Mouse (Mus musculus) limb, embryonic 14.5 days (tissue): ENCODE data around the gene Eif2d. TPM values are rescaled to one million over a fixed set of nuclear protein-coding genes. Genes with fewer than 3 reads are reported as not detected.

Source experiments
- ATAC-seq: fragments of 200-750 bp; cut with Nextera tagmentation; 2 replicates; pipeline ENCODE4 v1.8.0; 2017; ENCODE audit warnings: low read depth, moderate number of reproducible peaks, moderate TSS enrichment; ENCODE audit not compliant: low FRiP score
- DNase-seq: peaks from one replicate; pipeline ENCODE4 v3.0.0-alpha.2; 2015; ENCODE audit warnings: low spot score
- H3K27ac ChIP-seq: fragments of 300-500 bp; sonication (generic); replicated peaks from 2 replicates; pipeline ENCODE4 v1.5.1; 2014; ENCODE audit warnings: low read depth, mild to moderate bottlenecking, low read length, moderate library complexity, mixed read lengths
- H3K27me3 ChIP-seq: fragments of 300-500 bp; sonication (generic); 2 replicates; pipeline ENCODE4 v1.6.1; 2014; ENCODE audit warnings: low read length, mixed read lengths; ENCODE audit not compliant: control insufficient read depth, insufficient read depth
- H3K36me3 ChIP-seq: fragments of 300-500 bp; sonication (generic); 2 replicates; pipeline ENCODE4 v1.6.1; 2014; ENCODE audit warnings: mild to moderate bottlenecking, low read length, moderate library complexity, mixed read lengths; ENCODE audit not compliant: control insufficient read depth, insufficient read depth
- H3K4me1 ChIP-seq: fragments of 300-500 bp; sonication (generic); 2 replicates; pipeline ENCODE4 v1.6.1; 2014; ENCODE audit warnings: antibody characterized with exemption, low read length, mixed read lengths; ENCODE audit not compliant: control insufficient read depth, insufficient read depth
- H3K4me2 ChIP-seq: fragments of 300-500 bp; sonication (generic); replicated peaks from 2 replicates; pipeline ENCODE4 v1.6.1; 2014; ENCODE audit warnings: low read depth, mild to moderate bottlenecking, low read length, moderate library complexity; ENCODE audit not compliant: severe bottlenecking
- H3K4me3 ChIP-seq: fragments of 300-500 bp; sonication (generic); replicated peaks from 2 replicates; pipeline ENCODE4 v1.5.1; 2014; ENCODE audit warnings: low read length
- H3K9ac ChIP-seq: fragments of 300-500 bp; sonication (generic); 2 replicates; pipeline ENCODE4 v1.6.1; 2014; ENCODE audit warnings: mild to moderate bottlenecking, low read depth, low read length, moderate library complexity; ENCODE audit not compliant: severe bottlenecking
- H3K9me3 ChIP-seq: fragments of 300-500 bp; sonication (generic); 2 replicates; pipeline ENCODE4 v1.6.1; 2016; ENCODE audit warnings: low read length; ENCODE audit not compliant: control insufficient read depth
- POLR2A ChIP-seq: fragments of 200-500 bp; IDR thresholded peaks from 2 replicates; pipeline ENCODE4 v1.8.0; 2012; ENCODE audit warnings: inconsistent platforms, mild to moderate bottlenecking, moderate library complexity, borderline replicate concordance; ENCODE audit not compliant: insufficient read depth, insufficient read length; ENCODE audit errors: extremely low read depth
- WGBS: fragments of 180-500 bp; shearing (Covaris S2); extraction: QIAGEN DNeasy Blood & Tissue Kit; methylation state at CpG from one replicate; pipeline ENCODE4 v1.1.7; 2014; 5-methylcytosine and 5-hydroxymethylcytosine counted together
- polyA plus RNA-seq, 2 experiments: library from polyadenylated mRNA; depleted of rRNA in 1 of 2; stranded (reverse) in 1 of 2; unstranded in 1 of 2; fragments of >200 nt; fragmentation: Nextera tagmentation in 1 of 2; extraction: Ambion mirVana in 1 of 2; gene quantifications; 2 replicates each; pipeline versions ENCODE4 v1.2.1 to v1.2.3; 2012 to 2014

Eif2d gene
- polyA plus RNA-seq, 2 experiments: 59.8 to 61.9 TPM

DNA sequence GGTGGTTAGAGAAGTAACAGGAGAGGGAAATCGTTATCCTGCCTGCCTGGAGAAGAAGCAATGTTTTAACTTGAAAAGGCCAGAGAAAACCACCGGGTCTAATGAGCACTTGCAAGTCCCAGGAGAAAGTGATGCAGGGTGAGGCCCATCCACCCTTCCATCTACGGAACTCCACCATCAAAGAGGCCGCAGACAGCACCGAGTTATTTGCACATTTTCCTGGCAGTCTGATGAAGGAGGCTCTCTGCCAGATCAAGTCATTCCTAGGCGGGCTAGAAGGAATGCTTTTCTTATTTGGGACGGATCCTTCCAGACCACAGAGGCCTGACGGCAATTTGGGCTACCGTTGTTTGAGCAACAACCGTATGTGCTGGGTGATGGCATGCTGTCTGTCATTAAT, 47.6 kb downstream of the Eif2d start:
- H3K36me3 ChIP-seq: no peaks in the 10 kb centered on the region
- H3K4me3 ChIP-seq: no peak overlapping the region
- H3K27ac ChIP-seq: no peak overlapping the region
- 32% methylated on average over 10 of the region's 10 CpGs for WGBS
- H3K4me2 ChIP-seq: no peak overlapping the region
- H3K9me3 ChIP-seq: no peaks in the 10 kb centered on the region
- TF ChIP-seq POLR2A: no peak
- H3K9ac ChIP-seq: no peak overlapping the region
- ATAC-seq: peak; percentile 27; the same call in 1 of the 2 replicates
- H3K27me3 ChIP-seq: no peaks in the 10 kb centered on the region
- peaks cover 24% of the 10 kb centered on the region for H3K4me1 ChIP-seq
- DNase-seq: peak; percentile 37

DNA sequence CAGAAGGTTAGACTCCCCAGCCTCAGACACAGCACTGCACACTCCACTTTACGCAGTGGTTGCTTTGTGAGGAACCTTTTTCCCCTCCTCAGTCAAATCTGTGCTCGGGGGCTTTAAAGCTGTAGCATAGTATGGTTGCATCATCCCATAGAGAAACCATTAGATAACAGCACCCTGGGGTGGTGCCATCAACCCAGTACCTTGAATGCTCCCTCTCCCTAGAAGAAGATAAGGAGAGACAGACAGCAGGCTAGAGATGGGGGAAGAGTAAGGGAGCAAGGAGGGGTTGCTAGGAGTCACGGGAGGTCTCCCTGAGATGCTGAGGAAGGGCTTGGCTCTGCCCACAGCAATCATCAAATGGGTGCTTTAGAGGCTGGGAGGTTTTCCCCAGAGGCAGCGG, 48.4 kb downstream of the Eif2d start:
- 91% methylated on average over 4 of the region's 4 CpGs for WGBS
- H3K4me1 ChIP-seq: peaks cover 24% of the 10 kb centered on the region

DNA sequence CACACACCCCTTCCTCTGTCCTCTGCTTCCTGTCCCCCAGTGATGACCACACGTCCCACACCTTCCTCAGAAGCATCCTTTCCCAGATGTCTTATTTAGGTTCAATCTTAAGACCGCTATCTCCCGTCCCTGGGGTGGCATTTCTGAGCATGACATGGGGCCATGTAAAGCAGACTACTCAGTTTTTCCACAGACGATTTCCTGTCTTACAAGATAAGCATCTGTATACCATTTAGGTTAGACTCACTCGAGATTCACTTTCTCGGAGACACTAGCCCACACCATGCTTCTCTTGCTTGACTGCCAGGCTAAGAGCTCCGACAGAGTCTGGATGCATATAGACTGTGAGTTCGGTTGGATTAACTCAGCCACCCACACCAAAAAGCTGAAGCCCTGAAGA, 51.5 kb downstream of the Eif2d start:
- Histone ChIP-seq H3K4me1 (peaks cover 10% of the 10 kb centered on the region), H3K4me3 (no peak overlapping the region), H3K36me3 (no peaks in the 10 kb centered on the region), H3K9me3 (no peaks in the 10 kb centered on the region), H3K27me3 (no peaks in the 10 kb centered on the region), H3K27ac (no peak overlapping the region), H3K9ac (no peak overlapping the region), H3K4me2 (no peak overlapping the region)
- WGBS: 74% methylated on average over 8 of the region's 8 CpGs
- DNase-seq (no peak), ATAC-seq (no peak)
- no peak for TF ChIP-seq POLR2A

More for the DNA sequence above, 48.4 kb downstream of the Eif2d start:
- Histone ChIP-seq H3K36me3 (no peaks in the 10 kb centered on the region), H3K27me3 (no peaks in the 10 kb centered on the region), H3K27ac (no peak overlapping the region), H3K9me3 (no peaks in the 10 kb centered on the region), H3K4me3 (no peak overlapping the region), H3K4me2 (no peak overlapping the region), H3K9ac (no peak overlapping the region)
- TF ChIP-seq POLR2A: no peak
- no peak for DNase-seq
- ATAC-seq: no peak

DNA sequence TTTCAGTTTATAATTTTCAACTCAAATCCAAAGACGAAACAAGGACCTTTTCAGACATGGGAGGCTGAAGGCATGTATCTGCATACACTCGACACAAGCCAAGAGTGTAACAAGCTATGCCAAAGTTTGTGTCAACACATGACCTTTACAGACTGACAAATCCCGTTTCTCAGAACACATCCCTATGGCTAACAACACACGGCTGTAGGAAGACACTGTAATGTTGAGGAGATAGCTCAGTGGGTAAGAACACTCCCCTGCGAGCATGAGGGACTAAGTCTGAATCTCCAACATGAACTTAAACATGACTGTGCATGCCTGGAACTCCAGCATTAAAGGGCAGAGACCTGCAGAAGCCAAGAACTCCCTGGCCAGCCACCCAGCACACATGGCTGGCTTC, 53.4 kb downstream of the Eif2d start:
- no peak overlapping the region for H3K27ac ChIP-seq
- H3K4me2 ChIP-seq: no peak overlapping the region
- DNase-seq: no peak
- no peaks in the 10 kb centered on the region for H3K27me3 ChIP-seq
- H3K4me3 ChIP-seq: no peak overlapping the region
- H3K9ac ChIP-seq: no peak overlapping the region
- TF ChIP-seq POLR2A: no peak
- no peak for ATAC-seq
- no peaks in the 10 kb centered on the region for H3K4me1 ChIP-seq
- H3K36me3 ChIP-seq: no peaks in the 10 kb centered on the region
- 86% methylated on average over 5 of the region's 5 CpGs for WGBS
- H3K9me3 ChIP-seq: no peaks in the 10 kb centered on the region

DNA sequence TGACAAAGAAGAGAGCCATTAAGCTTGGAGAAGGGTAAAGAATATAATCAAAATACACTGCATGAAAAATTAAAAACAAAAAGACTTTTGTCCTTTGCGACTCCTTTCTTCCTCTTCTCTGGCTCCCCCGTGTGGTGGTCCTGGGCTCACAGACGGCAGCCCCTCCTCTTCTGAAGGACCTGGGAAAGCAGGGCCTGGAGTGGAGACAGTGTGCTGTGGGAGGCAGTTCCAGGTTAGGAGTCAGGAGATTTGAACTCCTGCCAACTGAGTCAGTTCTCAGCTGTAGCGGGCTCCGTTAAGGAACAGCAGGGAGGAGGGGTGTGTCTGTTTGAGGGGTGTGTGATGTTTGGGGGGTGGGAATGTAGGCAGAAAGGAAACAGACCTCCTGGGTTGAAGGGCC, 54.5 kb downstream of the Eif2d start:
- 1% methylated on average over 5 of the region's 5 CpGs for WGBS
- no peak overlapping the region for H3K9ac ChIP-seq
- no peaks in the 10 kb centered on the region for H3K4me1 ChIP-seq
- no peak overlapping the region for H3K27ac ChIP-seq
- DNase-seq (peak; percentile 64), ATAC-seq (peak; percentile 73; the same call in 1 of the 2 replicates)
- TF ChIP-seq POLR2A: no peak
- no peaks in the 10 kb centered on the region for H3K27me3 ChIP-seq
- no peaks in the 10 kb centered on the region for H3K9me3 ChIP-seq
- H3K4me3 ChIP-seq: no peak overlapping the region
- H3K36me3 ChIP-seq: no peaks in the 10 kb centered on the region
- H3K4me2 ChIP-seq: no peak overlapping the region

DNA sequence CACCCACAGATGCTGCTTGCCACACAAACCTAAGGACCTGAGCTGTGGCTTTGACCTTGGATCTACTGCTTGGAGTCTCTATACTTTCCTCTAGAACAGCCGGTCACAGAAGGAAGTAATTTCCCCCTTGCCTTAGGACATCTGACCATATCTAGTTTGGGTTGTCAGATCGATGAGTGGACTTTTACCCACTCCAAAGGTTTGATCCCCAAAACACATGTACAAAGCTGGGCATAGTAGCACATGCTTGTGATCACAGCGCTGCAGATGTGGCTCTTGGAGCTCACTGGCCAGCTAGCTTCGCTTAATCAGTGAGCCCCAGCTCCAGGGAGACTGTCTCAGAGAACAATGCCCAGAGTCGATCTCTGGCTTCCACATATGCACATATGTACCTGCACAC, 55.1 kb downstream of the Eif2d start:
- H3K4me1 ChIP-seq: peaks cover 2% of the 10 kb centered on the region
- no peak overlapping the region for H3K4me3 ChIP-seq
- H3K27me3 ChIP-seq: no peaks in the 10 kb centered on the region
- no peak overlapping the region for H3K27ac ChIP-seq
- H3K4me2 ChIP-seq: no peak overlapping the region
- H3K36me3 ChIP-seq: no peaks in the 10 kb centered on the region
- H3K9ac ChIP-seq: no peak overlapping the region
- no peak for DNase-seq
- no peak for ATAC-seq
- H3K9me3 ChIP-seq: no peaks in the 10 kb centered on the region
- WGBS: 82% methylated on average over 5 of the region's 5 CpGs
- TF ChIP-seq POLR2A: no peak
